Mouse (Mus musculus) ES-Bruce4 (cell line): ENCODE results near the gene Dpagt1.
A peak's percentile ranks its signal among the peaks of the same experiment; 100 is the strongest.

Experiments
- CTCF ChIP-seq: IDR thresholded peaks from one replicate; pipeline ENCODE4 v1.8.1; 2011; ENCODE audit warnings: low read depth, low read length
- EP300 ChIP-seq: IDR thresholded peaks from 2 replicates; pipeline ENCODE4 v1.6.1; 2011; ENCODE audit warnings: low read depth, low read length; ENCODE audit not compliant: insufficient read depth
- POLR2A ChIP-seq: IDR thresholded peaks from one replicate; pipeline ENCODE4 v1.8.1; 2011; ENCODE audit warnings: low read length; ENCODE audit not compliant: insufficient read depth

DNA sequence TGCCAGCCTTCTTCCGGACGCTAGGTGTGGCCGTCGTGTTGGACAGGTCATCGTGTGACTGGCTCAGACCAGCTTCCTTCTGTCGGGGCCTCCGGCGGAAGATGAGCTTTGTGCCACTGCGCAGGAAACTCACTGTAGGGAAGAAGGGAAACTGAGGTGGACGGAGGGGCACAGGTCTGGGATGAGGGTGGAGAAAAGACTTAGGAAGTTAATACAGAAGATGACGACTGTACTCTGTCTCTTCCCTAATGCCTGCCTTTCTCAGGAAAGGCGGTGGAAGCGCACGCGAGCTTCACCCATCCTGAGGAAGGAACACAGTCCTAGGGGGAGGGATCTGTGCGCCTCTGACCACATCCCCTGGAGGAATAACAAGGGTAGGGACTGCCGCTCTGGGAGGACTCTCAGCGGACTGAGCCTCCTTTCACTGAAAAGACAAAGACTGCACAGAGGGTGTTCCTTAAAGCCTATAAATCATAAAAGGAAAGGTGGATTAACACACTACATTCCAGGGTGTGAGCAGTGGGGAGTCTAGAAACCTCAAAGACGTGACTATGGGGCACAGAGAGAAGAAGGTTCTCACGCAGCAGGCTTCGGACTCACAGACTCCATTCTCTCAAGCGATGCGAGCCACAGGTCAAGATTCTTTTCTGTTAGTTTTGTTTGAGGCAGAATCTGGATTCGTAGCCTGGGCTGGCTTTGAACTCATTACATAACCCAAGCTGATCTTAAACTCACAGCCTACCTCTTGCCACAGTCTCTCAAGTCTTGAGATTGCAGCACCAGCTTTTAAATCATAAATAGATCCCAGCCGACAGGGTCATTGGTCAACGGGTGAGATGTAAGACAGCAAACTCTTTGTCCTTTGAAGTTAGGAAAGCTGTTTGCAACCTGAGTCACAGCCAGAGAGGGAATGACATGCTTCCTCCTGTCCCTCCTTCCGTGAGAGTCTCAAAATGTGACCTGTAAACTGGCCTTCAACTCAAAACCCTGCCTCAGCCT is 14.4 kb upstream of the Dpagt1 start:
- TF ChIP-seq EP300 (0 out of 2 replicates have a peak, but pooled peaks have one; percentile 9), CTCF (no peak), POLR2A (no peak)
